Mouse (Mus musculus) kidney, postnatal 36 days (tissue): Measurements from ENCODE around the gene Lce3c.

Source experiments
- DNase-seq, 2 experiments: peaks; one replicate each; pipeline ENCODE4 v3.0.0; 2021 to 2022; ENCODE audit warnings: mixed read lengths in 2 of 2

Gene Lce3c

GRCm38 (mm10) chr3:92944186-92944585 is at the start of gene Lce3c:
Gene Lce3c, plus strand, starts transcription at chr3:92944486.
- DNase-seq = no peak

DNA sequence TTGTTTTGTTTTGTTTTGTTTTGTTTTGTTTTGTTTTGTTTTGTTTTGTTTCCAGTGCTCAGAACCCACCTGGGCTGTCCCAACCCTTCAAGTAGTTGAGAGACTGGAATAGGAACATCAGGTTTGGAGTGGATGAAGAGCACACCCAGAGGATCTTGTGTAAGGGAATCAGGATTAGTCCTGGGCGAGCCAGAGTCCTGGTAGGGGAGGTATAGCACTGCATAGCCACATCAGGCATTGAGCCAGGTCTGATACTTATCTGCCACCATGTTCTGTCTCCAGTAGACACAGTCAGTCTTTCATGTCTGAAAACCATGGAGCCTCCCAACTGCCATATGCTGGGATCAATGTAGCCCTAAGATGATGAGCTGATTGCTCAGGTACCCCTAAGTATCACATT is 49.8 kb upstream of the Lce3c start:
- DNase-seq = no peak

DNA sequence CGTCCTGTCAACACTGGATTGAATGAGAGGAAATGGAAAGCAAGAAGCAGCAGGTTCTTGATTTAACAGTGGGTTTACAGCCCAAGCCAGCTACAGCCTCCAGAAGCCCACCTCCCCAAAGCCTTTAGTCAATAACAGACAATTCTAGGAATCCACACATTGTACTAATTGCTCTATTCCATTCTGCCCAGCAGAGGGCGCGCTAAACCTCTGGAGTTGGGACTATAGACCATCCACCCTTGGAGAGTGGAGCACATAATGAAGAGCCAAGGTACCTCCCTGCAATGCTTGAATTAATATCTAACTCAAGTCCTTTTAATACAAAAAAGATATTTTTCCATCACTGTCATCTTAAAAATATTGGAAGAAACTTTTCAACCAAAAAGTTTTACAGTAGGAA is 41.3 kb upstream of the Lce3c start:
- peak; percentile 18 to 77 for DNase-seq

- DNase-seq = no peak
These were observed 40.6 kb upstream of the Lce3c start for GRCm38 (mm10) chr3:92903640-92904039.

GRCm38 (mm10) chr3:92905182-92905581 is 39.1 kb upstream of the Lce3c start:
- no peak for DNase-seq

- peak in 1 of 2 experiments; percentile 53 for DNase-seq
These were observed 36.7 kb upstream of the Lce3c start for GRCm38 (mm10) chr3:92907571-92907970.

DNA sequence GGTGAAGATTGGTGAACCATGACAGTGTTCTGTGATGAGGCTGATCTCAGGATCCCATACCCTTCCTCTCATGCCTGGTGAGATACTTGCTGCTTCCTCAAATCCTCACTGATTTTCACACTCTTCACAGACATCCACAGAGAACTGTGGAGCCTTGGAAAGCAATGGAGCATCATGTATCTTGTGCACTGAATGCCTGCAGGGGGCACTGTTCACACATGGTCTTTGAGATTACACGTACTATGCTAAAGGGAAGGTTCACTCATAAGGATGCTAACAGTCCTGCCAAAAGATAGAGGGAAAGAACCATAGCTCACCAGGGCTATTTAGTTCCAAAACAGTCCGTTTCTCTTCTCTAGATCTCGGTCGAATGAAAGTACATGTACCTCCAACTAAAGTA is 23.9 kb upstream of the Lce3c start:
- peak in 1 of 2 experiments; percentile 45 for DNase-seq

GRCm38 (mm10) chr3:92926130-92926529 is 18.2 kb upstream of the Lce3c start, which contains the start of gene Lce3a:
Gene Lce3a, minus strand, starts transcription at chr3:92926230.
- no peak for DNase-seq

DNA sequence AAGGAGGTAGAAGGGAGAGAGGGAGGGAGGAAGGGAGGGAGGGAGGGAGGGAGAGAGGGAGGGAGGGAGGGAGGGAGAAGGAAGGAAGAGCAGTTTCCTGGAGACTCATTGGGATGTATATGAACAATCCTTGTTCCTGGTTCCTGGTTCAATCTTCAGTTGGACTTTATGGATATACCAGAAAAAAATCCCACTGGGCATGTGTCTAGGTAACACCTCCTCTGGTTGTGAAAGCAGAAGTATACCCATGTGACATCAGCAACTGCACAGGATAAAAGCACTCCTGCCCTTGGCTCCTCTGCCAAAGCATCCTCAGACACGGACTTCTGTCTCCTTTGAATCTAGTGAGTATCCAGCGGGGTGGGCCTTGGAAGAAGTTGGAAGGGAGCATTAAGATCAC is 11.6 kb upstream of the Lce3c start, which contains the start of gene Lce3b:
Gene Lce3b (plus strand): TSS at position 301 of the 400 bp plus-strand sequence.
- DNase-seq = no peak

DNA sequence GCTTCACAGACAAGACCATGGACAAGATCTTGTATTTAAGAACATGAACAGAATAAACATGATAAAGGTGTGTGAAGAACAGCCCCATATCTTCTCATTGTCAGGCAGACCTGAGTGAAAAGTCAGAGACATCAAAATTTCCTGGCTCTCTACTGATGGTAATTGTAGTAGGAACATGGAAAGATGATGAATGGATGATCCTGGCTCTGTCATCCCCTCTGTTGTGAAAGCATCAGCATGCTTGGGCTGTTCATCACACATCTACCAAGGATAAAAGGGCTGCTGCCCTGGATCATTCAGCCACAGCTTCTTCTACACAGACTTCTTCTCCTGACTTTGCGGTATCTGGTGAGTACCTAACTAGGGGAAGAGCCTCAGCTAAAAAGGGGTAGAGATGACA is 12.8 kb downstream of the Lce3c start, which contains the start of gene Lce3d:
Gene Lce3d (plus strand): TSS at position 301 of the 400 bp plus-strand sequence.
- DNase-seq = no peak

- DNase-seq = no peak
These were observed 22.5 kb downstream of the Lce3c start, which contains the start of gene Lce3e for GRCm38 (mm10) chr3:92966761-92967160. Gene Lce3e, plus strand, starts transcription at chr3:92967061.

GRCm38 (mm10) chr3:92978484-92978883 is 34.2 kb downstream of the Lce3c start:
- no peak for DNase-seq

GRCm38 (mm10) chr3:92991926-92992325 is 47.6 kb downstream of the Lce3c start, which contains the start of gene Lce3f:
Gene Lce3f, plus strand, starts transcription at chr3:92992226.
- no peak for DNase-seq
